Mouse (Mus musculus) lung, adult 18-20 months (tissue): ENCODE measurements at regions not wholly inside any gene's neighbourhood (a gene's known extent, or its start where the extent isn't known, plus 50 kb on each side); places are given as distances from the start of the nearest gene placed in this dataset.
A peak's percentile ranks its signal among the peaks of the same experiment; 100 is the strongest.

Experiments used
- DNase-seq, 2 experiments: peaks; one replicate each; pipeline ENCODE4 v3.0.0; 2022; ENCODE audit warnings: mixed read lengths in 2 of 2

DNA sequence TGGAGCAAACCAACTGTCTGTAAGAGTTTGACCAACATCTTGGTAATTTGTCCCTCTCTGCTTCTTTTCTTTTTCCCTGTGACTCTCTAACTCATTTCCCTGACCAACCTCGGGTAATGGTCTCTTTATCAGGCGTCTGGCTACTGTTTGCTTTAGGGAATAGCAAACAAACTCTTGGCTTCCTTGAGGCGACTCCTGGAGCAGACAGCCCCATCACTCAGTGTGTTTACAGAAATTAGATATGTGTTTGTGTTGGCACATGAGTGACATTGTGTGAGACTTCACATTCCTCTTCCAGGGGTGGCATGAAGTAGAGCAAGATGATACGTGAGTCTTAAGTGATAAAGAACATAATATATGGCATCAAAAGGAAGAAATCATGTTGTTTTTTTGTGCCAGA is 195.7 kb upstream of the Hhip start:
- peak in 1 of 2 experiments; percentile 24 for DNase-seq

DNA sequence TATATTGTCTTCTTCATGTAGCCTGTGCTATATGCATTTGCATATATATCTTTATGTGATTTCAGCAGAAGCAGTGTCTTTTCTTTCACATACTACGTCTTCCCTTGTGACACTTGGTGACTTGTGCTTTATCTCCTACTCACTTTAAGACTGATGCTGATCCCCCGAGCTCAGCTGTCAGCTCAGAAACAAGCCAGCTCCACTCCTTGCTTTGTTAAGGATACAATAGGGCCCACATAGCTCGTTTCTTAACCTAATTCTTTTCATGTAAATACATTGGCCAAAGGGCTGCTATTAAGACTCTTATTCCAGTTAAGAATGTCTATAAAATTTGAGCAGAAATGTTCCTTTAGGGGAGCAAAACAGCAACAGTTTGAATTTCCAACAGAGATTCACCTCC is 193.8 kb upstream of the Hhip start:
- DNase-seq = no peak

DNA sequence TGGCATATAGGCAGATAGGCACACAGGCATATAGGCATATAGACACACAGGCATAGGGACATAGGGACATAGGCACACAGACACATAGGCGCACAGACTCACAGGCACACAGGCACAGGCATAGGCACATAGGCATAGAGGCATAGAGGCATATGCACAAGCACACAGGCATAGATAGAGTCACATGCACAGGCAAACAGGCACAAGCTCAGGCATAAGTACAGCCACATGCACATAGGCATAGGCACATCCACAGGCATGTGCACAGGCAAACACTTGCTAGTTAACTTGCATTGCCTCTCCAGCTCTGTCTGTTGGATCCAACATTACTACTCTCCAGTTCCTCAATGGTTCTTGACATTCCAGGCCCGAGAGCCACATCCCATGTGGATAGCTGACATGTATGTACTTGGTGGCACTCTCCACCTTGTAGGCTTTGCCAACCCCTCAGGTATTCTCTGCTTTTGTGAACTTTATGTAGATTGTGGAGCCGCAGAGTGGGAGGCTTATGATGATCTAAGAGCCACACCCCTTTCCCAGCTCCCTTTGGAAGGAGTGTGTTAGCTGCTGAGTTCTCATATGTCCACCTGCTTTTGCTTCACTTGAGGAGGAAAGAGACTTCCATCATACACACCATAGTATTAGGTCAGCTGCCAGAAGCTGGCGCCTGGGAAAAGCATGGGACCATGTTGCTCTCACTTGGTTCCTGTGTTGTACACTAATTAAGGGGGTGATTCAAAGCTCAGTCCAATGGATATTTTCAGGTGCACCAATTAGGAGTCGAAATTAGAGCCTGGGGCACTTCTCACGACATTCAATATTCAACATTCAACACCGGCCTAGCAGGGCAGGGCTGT is 192.7 kb upstream of the Hhip start:
- no peak for DNase-seq

DNA sequence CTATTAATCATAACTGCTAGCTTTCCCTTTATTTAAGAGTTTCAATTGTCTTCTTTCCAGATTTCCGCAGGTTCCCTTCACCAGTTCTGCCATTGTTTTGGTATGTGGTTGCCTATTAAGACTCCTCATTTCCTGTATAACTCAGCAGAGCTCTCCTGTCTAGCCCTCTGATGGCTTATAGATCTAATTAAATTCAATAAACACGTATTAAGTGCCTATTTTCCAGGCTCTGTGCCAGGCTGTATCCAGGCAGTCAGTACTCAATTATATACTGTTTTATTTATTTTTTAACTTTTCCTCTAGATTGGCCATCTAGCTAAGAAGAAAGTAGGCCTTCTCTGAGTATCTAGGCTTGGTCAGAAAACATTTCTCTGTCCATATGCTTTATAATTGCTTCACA is 192.0 kb upstream of the Hhip start:
- DNase-seq = no peak

DNA sequence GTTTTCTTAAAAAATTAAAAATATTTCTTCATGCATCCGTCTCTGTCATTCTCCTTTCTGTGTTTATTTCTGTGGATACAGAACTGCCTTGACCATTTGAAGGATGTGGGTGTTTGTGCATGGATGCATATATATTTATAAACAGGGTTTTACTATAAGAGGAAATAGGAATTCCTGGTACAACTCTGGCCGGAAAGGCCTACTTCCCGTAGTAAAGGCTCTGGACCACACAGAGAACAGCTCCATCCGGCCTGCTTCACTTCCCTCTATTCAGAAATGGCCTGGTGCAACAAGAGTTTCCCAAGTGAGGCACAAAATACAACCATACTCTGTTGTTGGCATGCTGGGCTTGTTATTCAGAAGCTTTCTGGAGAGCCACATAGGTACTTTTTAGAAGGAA is 182.1 kb upstream of the Hhip start:
- no peak for DNase-seq

DNA sequence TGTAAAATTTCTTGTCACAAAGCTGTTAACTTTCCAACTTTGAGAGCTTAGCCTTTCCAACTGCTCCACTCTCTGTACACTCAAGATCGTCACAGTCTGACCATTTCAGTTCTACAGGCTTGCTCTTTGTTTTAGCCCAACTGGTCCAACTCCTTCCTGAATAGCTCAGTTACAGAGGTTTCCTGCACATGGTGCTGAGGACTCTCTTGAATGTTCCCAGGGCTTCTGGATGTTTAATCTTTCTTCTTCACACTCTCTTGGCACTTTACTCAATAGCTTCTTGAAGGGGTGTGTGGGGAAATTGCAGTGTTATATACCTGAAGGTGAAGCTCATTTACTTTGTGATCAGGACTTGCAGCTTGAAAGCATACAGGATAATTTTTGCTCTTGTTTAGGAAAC is 152.6 kb upstream of the Hhip start:
- peak in 1 of 2 experiments; percentile 10 for DNase-seq

DNA sequence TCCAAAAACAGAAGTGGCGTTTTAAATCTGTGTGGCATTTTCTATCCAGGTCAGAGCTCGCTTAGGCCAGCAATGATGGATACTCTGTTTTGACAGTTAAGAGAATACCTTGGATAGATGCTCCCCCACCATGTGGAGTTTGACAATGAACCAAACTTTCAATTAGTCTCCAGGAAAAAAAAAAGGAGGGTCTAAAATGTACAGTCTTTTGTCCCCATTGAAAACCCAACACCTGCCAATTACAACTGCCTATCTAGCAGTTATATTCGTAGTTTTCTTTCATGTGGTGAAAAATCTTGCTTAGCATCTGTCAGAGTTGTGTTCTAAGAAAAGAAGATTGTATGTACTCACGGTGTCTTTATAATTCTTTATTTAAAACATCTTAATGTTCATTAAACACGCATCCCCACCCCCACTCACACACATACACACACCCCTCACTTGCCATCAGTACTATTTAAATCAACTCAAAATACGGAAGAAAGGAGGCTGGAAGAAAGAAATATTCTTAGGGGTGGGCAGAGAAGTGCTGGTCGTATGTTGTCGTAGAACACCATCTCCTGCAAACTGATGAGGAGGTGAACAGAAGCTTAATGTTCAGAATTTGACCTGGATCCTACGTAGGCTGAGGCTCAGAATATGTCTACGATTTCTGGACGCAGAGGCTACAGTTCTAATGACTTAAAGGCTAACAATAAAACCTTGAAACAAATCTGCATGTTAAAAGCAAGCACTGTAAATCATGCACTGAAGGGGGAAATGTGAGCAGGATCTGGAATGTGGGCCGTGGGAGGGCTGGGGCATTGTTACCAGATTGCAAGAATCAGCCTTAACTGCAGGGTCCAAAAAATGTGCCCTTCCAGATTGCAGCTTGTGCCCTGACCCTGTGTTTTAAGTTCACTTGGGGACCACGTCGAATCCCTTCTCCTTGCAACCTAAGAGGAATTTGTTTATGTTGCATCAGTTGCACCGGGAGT is 147.2 kb upstream of the Hhip start:
- DNase-seq = no peak

DNA sequence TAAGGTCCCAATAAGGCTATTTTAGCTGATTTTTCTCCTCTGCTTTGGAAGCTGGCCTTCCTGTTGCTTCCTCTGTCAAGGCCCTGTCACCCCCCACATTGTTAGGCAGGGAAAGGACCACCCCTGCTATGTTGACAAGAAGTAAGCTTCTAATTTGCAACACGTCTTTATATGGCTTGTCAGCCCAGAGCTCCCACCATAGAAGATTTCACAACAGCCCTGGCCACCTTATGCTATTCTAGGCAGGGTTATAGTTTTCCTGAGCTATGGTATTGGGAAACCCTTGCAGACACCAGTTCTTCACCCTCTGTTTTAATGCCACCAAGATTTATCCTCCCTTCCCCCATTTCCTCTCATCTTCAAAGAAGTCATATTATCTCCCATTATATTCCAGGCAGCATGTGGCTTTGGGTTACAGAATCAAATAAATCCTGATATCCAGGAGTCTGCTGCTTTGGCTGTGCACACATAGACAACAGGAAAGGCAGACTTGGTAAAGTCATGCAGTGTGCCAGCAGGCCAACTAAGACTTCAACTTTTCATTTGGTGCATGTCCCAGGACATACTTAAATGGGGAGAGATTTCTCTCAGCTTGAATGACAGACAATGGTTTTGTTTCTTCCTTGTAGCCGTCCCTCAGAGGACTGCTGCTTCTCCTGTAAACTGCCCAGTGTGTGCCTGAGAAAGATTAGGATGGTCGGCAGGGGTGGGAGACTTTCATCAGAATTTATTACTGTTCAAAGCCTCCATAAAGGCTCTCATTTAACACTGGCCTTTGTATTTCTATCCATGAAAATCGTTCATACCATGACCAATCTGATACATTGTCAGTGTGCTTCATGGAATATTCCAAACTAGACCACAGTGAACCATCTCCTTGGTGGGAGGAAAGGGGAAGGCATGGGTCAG is 146.2 kb upstream of the Hhip start:
- DNase-seq = peak in 1 of 2 experiments; percentile 1

DNA sequence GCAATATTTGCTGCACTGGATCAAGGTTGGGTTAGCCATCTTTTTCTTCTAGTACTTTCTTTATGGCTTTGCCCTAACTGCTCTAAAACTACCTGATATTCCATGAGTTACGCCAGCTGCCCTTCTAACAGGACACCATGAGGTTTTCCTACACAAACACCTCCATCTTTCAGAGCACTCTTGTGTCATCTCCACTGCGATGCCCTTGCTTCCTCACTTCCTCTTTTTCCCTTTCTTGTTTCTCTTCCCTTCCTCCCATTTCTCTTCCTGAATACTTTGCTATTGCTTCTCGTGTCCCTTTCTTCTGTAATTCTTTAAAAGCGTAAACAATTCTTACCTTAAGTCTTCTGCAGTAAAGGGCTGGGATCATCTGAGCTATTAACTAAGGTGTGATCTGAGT is 139.9 kb upstream of the Hhip start:
- no peak for DNase-seq

DNA sequence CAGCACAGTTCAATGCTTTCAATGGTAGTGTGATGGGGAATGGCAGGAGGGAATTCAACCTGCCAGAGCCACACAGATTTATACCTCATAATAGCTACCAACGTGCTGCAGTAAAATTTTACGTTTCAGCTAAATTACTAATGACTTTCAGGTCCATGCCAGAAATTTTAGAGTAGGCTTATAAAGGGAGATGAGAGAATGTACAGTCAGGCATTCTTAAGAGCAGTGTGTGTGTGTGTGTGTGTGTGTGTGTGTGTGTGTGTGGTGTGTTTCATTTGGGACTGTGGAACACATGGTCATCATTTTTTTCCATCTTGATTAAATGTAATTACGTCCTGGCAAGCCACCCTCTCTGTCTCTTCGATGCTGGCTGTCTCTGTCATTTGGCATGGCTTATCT is 132.7 kb upstream of the Hhip start:
- no peak for DNase-seq

DNA sequence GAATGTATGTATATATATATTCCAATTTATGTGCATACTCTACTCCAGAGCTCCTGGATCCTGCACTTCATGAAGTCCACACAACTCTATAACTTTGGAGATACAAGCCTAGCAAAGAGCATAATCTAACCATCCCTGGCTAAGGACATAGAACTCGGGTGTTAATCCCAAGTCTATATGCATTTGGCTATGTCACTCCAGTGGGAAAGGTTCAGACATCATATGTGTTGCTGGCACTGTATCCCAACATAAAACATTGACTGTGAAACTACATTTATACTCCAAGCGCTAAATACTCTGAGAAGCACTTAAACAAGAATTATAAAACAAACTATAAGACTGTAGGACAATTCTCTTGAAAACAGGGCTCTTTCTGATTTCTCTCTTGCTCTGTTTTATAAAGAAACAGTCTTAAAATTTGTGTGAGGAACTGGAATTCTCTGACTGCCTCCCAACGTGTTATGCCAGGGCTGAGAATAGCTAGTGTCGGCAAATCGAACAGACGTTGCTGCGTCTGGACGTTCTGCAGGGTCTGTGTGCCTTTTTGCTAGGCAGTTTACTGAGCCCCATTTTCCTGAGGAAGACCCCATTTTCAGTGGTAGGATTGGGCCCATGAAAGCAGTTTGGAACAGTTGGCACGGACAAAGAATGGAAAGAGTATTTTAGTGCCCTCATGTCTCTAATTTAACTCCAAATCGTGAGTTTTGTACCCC is 132.1 kb upstream of the Hhip start:
- no peak for DNase-seq

DNA sequence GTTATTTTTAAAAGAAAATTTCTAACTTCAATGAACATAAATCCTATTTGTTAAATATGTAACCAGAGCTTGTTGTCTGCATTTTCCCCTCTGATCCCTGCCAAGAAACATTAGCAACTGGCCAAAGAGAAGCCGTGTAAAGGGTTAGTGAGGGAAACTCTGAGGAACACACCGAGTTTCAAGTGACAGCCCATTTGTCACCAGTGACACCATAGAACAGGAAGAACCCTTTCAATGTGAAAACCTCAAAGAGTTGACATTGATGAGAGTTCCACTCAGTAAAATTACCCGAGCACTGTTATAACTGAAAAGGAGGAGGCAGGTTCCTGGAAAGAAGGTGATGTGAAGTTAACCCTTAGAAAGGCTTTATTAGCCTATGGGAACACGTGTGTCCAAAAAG is 127.5 kb upstream of the Hhip start:
- no peak for DNase-seq

DNA sequence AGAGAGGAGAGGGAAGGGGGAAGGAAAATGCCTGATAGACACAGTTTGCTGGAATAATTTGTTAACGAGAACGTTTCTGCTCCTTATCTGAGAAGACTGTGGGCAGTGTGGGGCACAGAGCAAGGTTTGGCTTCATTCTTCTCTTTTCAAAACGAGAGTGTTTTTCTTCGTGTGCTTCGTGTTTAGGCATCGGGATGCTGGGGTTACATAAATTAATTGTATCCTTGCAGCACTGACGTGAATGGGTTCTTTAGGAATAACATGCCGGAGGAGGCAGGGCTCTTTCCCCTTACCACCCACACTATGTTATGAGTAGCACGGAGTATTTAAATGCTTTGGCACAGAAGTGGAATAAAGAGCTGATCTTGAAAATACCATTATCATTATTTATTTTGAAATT is 110.9 kb upstream of the Hhip start:
- DNase-seq = no peak

DNA sequence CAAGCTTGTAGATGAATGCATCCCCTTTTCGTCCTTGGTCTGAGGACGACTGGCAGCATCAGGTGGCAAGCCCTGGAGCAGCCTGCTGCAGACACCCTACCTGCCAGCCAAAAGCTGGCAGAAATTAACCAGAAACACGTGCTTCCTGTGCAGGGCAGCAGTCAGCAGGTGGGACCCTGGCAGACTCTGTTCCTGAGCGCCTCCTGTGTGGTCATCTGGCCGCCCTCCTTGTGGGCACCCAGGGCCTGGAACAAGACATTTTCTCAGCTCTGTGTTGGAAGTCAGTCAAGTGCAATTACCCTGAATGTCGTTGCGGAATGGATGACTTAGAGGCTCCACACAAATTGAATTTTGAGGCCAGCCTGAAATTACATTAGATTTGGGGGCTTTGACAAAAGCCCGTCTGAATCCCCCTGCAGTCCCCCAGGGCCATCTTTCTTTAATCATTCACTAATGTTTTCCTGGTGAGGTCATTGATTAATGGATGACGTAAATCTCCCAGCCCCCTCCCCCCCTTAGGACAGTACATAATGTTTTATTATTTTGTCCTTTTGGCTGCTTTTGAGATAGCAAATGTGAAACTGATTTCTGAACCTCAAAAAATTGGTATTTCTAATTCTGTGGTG is 91.8 kb upstream of the Hhip start:
- no peak for DNase-seq

DNA sequence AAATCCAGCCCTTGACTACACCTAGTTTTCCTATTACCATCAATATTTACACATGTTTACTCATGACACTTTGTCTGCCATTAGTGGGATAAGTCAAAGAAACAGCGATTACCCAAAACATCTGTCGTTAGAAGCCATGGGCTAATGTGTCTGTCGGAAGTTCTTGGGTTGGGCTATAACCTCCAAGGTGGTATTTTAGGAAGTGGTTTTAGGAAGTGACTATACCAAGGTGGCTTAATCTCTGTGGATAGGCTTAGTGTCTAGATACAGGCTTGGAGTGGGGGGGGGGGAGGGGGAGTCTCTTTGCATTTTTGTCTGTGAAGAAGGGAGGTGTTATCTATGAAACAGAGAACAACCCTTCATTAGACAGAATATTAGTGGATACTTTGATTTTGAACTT is 90.1 kb upstream of the Hhip start:
- no peak for DNase-seq

DNA sequence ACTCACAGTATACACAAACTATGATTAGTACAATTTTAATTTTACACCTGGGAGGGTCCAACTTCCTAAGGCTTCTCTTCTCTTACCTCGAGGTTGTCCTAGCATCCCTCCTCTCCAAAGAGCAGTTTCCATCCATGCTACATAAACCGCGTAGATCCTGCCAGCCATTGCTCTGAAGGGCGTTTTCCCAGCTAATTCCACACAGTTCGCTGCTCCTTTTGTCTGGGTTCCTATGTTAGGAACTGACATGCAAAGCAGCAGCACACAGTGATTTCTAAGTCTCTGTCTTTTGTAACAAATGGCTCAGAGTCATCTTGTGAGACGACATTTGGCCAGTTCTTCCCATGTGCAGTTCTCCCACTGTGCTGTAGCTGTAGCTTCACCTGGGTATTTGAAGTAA is 80.7 kb upstream of the Hhip start:
- no peak for DNase-seq

DNA sequence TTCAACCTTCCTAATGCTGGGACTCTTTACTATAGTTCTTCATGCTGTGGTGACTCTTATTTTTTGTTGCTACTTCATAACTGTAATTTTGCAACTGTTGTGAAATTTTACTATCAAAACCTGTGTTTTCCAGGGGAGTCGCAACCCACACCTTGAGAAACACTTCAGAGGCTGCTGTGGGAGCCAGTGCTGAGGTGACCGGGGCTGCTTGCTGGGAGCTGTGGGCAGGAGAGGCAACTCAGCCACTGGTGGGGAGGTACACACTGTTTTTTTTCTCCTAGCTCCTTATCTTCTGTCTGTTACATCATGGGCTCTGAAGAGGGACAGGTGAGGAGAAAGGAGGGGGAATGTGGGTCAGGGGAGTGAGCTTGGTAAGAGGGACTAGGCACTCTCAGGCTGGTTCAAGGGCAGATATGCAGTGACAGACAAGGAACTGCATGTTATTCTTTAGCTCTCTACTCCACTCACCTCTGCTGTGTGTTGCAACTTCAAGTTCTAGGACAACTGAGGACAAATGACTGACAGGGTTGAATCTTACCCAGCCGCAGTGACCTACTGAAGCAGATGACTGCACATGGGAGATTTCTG is 62.7 kb upstream of the Hhip start:
- peak; percentile 23 to 47 for DNase-seq

DNA sequence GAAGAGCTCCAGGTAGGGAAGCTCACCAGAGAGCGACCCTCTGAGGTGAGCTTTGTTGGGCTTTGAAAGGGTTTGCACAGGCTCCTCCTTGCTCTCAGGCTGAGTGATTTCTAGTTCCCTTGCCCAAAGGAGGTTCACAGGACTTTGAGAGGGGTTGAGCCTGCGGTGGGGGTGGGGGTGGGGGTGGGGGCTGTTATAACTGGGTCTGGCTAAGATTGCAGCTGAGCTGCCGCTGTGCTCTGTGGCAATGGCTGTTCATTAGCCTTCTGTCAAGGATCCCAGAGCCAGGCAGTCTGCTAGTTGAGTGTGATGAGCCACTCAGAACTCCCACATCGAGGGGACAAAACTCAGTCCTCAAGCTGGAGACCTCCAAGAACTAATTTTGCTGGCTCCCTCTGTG is 59.5 kb upstream of the Hhip start:
- DNase-seq = no peak
